Mouse (Mus musculus) cerebellum, adult 2 months (tissue): ENCODE measurements around the gene Nudt22.

Experiments used
- CTCF ChIP-seq: fragments of 200-500 bp; IDR thresholded peaks from 2 replicates; pipeline ENCODE4 v1.5.1; 2011; ENCODE audit warnings: low read depth, mild to moderate bottlenecking, control low read depth, low read length, moderate library complexity, borderline replicate concordance; ENCODE audit not compliant: insufficient read depth
- POLR2A ChIP-seq: fragments of 200-500 bp; IDR thresholded peaks from 2 replicates; pipeline ENCODE4 v1.6.1; 2011; ENCODE audit warnings: low read length, control low read depth, borderline replicate concordance; ENCODE audit not compliant: insufficient read depth

- TF ChIP-seq CTCF (no peak), POLR2A (no peak)
Observed at GRCm38 (mm10) chr19:6954046-6954445, 41.9 kb downstream of the Nudt22 start.
